Mouse (Mus musculus) A20 (cell line): ENCODE measurements around the gene Mcemp1.

ENCODE experiments used
- DNase-seq: peaks from one replicate; pipeline ENCODE4 v3.0.0-alpha.2; 2011; ENCODE audit warnings: low read depth, low spot score

Mcemp1 gene

DNA sequence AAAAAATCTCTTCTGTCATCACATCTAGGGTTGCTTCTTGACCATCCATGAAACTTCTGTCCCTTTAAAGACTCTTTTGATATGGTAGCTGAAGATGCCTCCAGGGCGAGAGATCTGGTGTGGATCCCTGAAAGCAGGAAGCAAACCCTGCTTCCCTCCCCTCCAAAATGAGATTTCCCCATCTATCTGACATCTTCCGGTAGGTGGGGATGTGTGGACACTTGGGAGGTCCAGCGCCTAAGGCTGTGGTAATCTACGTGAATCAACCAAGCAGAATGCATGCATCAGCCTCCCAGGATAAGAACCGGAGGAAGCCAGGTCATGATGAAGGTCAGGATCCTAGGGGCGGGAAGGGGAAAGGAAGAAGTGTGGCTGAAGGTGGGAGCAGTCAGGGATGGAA, at the start of gene Mcemp1:
Gene Mcemp1, plus strand, starts transcription at position 248 of the 400 bp plus-strand sequence.
- DNase-seq, result no peak

- DNase-seq, result peak; percentile 100
Measured at GRCm38 (mm10) chr8:3621199-3621970, 44.2 kb upstream of the Mcemp1 start, which contains the start of the genes Xab2 and Pet100. Xab2 (minus strand) TSS chr8:3621316. Pet100 (plus strand) TSS chr8:3621548.

DNA sequence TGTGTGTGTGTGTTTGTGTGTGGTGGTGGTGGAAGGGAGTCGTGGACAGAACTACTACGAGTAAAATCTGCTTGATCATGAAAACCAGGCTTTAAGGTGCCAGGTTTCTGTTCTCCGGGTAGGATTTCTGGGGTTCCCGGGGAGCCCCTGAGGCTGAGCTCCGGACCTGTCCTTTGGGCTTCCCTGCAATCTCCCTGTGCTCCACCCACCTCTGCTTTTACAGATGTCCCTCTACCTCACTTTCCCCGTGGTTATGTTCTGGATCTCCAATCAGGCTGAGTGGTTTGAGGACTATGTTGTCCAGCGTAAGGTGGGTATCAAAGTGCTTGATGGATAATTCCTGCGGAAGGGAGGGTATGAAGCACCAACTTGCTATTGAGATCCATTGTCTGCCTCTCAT, 43.4 kb upstream of the Mcemp1 start:
- no peak for DNase-seq

- no peak for DNase-seq
Measured at GRCm38 (mm10) chr8:3625445-3625844, 40.1 kb upstream of the Mcemp1 start, which contains the start of gene Pcp2. Pcp2 (minus strand) TSS chr8:3625545.

DNA sequence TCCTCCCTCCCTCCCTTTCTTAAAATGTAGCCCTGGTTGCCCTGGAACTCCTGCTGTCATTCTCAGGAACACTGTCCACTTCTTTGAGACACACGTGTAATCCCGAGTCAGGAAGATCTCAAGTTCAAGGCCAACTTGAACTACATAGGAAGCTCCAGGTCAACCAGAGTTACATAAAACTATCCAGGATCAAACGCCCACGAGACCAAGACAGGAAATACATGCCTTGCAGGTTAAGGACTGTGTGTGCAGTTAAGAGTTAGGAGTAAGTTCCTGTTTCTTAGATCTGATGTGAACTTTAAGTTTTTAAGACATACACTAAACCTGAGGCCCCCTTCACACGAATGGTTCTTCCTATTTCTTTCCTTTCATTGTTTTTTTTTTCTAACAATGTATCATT, 38.6 kb upstream of the Mcemp1 start:
- DNase-seq, result no peak

DNA sequence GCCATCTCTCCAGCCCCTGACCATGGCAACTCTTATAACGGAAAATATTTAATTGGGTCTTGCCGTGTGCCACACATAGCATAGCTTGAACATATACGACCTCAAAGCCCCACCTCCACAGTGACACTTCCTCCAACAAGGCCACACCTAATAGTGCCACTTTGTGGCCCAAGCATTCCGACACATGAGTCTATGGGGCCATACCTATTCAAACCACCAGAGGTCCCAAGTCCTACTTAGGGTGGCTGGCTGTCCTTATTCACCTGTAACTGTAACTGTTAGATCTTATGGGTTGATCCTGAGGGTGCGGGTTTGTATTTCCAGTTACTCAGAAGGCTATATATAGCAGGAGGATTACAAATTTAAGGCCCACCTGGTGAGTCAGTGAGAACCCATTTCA, 37.5 kb upstream of the Mcemp1 start:
- DNase-seq, result peak; percentile 75

- DNase-seq, result peak; percentile 91
Measured at GRCm38 (mm10) chr8:3630647-3631477, 34.7 kb upstream of the Mcemp1 start, which contains the start of gene Stxbp2. Stxbp2 (plus strand) TSS chr8:3630955.

DNA sequence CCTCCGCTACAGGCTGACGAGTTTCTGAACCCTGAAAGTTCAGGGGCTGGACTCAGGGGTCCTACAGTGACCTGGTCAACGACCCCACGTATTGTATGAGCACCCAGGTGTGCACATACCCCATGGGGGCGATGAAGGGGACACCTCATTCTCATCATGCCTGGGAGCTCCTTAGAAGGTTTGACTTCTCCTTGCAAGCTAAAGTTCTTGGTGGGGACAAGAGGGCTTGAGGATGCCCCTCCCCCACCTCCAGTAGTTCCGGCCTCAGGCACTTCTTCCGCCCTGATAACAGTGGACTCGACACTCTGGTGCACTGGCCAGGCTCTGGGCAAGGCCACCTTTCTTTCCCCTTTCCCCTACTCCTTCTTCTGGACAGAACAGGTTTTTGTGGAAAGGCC, 34.1 kb upstream of the Mcemp1 start:
- DNase-seq, result peak; percentile 75

- DNase-seq, result peak; percentile 78
Measured at GRCm38 (mm10) chr8:3645804-3646203, 19.8 kb upstream of the Mcemp1 start.

DNA sequence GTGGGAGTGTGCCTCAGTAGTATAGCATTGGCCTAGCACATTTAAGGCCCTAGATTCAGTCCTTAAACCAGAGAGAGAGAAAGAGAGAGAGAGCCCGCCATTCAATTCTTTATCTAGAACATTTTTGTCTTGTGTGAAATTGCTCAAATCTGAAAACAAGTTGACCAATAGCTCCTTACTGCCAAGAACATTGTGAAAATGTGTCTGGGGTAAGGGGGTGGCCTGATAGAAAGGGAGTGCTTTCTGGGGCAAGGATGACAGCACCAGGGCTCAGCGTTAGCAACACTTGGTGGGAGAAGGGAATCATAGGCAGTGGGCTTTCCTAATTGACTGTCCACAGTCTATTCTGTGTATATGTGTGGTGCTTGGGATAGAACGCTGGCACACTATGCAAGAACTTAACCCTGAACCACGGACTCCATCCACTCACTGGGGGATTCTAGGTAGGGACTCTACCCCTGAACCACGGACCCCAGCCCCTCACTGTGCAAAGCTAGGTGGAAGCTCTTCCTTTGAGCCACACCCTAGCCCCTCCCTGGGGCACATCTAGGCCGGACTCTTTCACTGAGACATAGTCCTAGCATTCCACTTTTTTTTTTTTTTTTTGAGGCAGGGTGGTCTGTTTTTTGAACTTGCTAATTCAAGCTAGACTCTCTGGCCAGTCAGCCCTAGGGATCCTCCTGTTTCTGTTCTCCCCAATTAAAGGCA, 18.6 kb upstream of the Mcemp1 start:
- DNase-seq, result no peak

GRCm38 (mm10) chr8:3647561-3647960, 18.0 kb upstream of the Mcemp1 start:
- DNase-seq, result no peak

- no peak for DNase-seq
Measured at GRCm38 (mm10) chr8:3648268-3648667, 17.3 kb upstream of the Mcemp1 start.

DNA sequence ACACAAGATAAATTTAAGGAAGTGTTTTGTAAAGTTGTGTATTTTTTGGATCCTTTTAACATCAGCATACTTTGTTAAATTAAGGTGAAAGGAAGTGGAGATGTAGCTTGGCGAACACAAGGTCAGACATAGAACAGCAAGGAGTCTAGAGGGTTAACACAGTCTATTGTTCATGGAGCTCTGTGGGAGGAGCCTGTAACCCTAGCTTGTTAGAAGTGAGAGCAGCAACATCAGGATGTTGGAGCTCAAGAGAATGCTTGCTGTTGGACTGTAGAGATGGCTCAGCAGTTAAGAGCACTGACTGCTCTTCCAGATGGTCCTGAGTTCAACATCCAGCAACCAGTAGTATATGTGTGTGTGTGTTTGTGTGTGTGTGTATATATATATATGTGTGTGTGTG, 16.6 kb upstream of the Mcemp1 start:
- DNase-seq, result no peak

DNA sequence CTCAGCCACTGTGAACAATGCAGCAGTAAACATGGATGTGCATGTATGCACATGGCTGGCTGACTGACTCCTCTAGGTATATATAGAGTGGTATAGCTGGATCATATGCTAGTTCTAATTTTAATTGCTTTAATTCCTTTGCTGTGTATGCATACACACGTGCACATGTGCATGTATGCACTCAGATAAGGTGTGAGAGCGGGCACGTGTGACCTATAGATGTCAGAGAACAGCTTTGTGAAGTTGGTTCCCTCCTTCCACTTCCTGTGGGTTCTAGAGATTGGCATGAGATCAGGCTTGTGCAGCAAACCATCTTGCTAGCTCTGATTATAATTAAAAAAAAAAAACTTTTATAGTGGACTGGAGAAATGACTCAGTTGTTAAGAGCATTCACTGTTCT, 12.7 kb upstream of the Mcemp1 start:
- DNase-seq, result no peak

GRCm38 (mm10) chr8:3654726-3655508, 10.6 kb upstream of the Mcemp1 start:
- DNase-seq, result no peak

- no peak for DNase-seq
Measured at GRCm38 (mm10) chr8:3655526-3655925, 10.0 kb upstream of the Mcemp1 start, which contains the start of gene Retn. Retn (plus strand) TSS chr8:3655770.

- no peak for DNase-seq
Measured at GRCm38 (mm10) chr8:3656725-3657381, 8.7 kb upstream of the Mcemp1 start.

GRCm38 (mm10) chr8:3660889-3661288, 4.7 kb upstream of the Mcemp1 start:
- DNase-seq, result no peak

DNA sequence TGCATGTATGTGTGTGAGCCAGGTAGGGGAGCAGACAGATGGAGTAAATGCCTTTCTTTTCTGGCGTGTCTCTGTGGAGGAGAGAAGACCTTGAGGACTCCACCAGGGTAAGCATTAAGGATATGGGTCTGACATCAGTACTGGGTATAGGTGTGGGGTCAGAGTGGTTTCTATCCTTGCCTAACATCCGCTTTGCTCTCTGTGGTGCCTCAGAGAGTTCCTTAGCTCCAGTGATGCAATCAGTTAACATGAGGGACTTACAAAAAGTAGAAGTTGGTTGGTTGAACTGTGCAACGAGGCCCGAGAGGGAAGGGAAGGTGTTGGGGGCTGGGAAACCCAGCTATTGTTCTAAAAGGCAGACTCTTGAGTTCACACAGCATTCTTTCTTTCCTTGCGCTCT, 1.1 kb upstream of the Mcemp1 start:
- no peak for DNase-seq

GRCm38 (mm10) chr8:3670388-3670787, 4.8 kb downstream of the Mcemp1 start:
- no peak for DNase-seq
